Mouse (Mus musculus): ENCODE data around the gene Vmn1r95.
"Not testable (repeated sequence)": the region's sequence is repeated elsewhere in the genome, so short reads cannot be mapped to it uniquely, and the experiment has no call there.

Vmn1r95 gene

DNA sequence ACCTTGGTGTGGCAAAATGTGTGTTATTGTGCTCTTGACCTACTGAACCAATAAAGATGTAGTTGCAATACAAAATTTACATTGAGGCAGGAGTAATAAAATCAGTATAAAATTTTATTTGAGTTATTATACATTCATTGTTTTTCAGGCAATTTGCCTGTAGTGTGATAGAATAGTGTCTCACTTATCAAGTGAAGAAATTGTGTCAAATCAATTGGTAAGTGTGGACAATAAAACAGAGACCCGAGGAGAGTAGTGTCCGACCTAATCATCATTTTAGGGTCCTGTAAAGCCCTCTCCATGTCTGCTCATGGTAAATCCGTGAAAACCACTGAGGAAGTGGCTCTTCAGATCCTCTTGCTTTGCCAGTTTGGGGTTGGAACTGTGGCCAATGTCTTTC lies at the start of gene Vmn1r95:
TSS of gene Vmn1r95 (plus strand) at position 301 of the 400 bp plus-strand sequence.
- DNase-seq, result not testable (repeated sequence)

DNA sequence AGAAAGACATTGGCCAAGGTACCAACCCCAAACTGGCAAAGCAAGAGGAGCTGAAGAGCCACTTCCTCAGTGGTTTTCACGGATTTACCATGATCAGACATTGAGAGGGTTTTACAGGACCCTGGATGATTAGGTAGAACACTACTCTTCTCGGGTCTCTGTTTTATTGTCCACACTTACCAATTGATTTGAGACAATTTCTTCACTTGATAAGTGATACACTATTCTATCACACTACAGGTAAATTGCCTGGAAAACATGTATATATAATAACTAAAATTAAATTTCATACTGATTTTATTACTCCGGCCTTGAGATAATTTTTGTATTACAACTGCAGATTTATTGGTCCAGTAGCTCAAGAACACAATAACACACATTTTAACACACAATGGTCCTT lies 25.2 kb upstream of the Vmn1r95 start, which contains the start of gene Vmn1r94:
TSS of gene Vmn1r94 (minus strand) at position 101 of the 400 bp plus-strand sequence.
- not testable (repeated sequence) for DNase-seq

GRCm38 (mm10) chr7:20205507-20205906 lies 12.0 kb downstream of the Vmn1r95 start, which contains the start of gene Gm6164:
TSS of gene Gm6164 (minus strand) at chr7:20205607.
- DNase-seq, result not testable (repeated sequence)

- DNase-seq, result not testable (repeated sequence)
Observed at GRCm38 (mm10) chr7:20233728-20234127, 40.2 kb downstream of the Vmn1r95 start, which contains the start of gene Gm4498. TSS of gene Gm4498 (minus strand) at chr7:20233828.

All from cerebellum, adult 11-12 months (tissue).